Mouse (Mus musculus): ENCODE data around the gene Ints6l.

- TF ChIP-seq POLR2A (IDR thresholded peaks at IDR 0.05; ENCODE audit: insufficient read depth, low read depth, low read length) = no peak
- TF ChIP-seq CTCF (IDR thresholded peaks at IDR 0.05) = no peak
- no peak for TF ChIP-seq EP300 (IDR thresholded peaks at IDR 0.05; ENCODE audit: insufficient read depth, low read depth, low read length)
Observed at GRCm38 (mm10) chrX:56474035-56474434, 19.4 kb downstream of the Ints6l start.

Measured in heart, adult 2 months (tissue).